ENCODE assay signal across 1 mouse cellular context in genomic region chr12:3771080-3771479, GRCm38 (mm10).
TF ChIP-seq lines count a peak whose summit lies in the region.

No protein-coding gene starts in this region.

TF ChIP-seq in CH12.LX, 34 proteins besides CTCF, POLR2A, EP300 and RAD21 (continued from another document):
- no peak for TF ChIP-seq GABPA (IDR thresholded peaks at IDR 0.05; ENCODE audit: insufficient replicate concordance, low read depth, low read length)
- TF ChIP-seq CHD1 (IDR thresholded peaks at IDR 0.05; ENCODE audit: low read depth, low read length): no peak
- peak; percentile 75; the same call in 1 of the 2 replicates for TF ChIP-seq MYC (IDR thresholded peaks at IDR 0.05; ENCODE audit: low read depth, low read length)
- no peak for TF ChIP-seq TCF12 (IDR thresholded peaks at IDR 0.05; ENCODE audit: low read depth, low read length)
- no peak for TF ChIP-seq ZNF384 (IDR thresholded peaks at IDR 0.05; ENCODE audit: low read depth, low read length)
- TF ChIP-seq PAX5 (IDR thresholded peaks at IDR 0.05; ENCODE audit: low read length): no peak
- TF ChIP-seq ELF1 (IDR thresholded peaks at IDR 0.05; ENCODE audit: low read depth, low read length): peak; percentile 57; the same call in 1 of the 2 replicates
- TF ChIP-seq TBP (conservative IDR thresholded peaks at IDR 0.05; ENCODE audit: low read depth, low read length): no peak
- peak; percentile 84 for TF ChIP-seq MEF2A (IDR thresholded peaks at IDR 0.05; ENCODE audit: borderline replicate concordance, low read depth, low read length)
- peak; percentile 53; the same call in 1 of the 2 replicates for TF ChIP-seq JUND (conservative IDR thresholded peaks at IDR 0.05; ENCODE audit: low read depth, low read length)
- TF ChIP-seq ZMIZ1 (IDR thresholded peaks at IDR 0.05; ENCODE audit: low read depth, low read length): no peak
- TF ChIP-seq NRF1 (IDR thresholded peaks at IDR 0.05; ENCODE audit: low read depth, low read length): no peak
- TF ChIP-seq MAX (IDR thresholded peaks at IDR 0.05; ENCODE audit: low read length): peak; percentile 39; the same call in 1 of the 2 replicates
- TF ChIP-seq ETS1 (conservative IDR thresholded peaks at IDR 0.05; ENCODE audit: low read depth, low read length): peak; percentile 61; the same call in 1 of the 2 replicates
- TF ChIP-seq NELFE (IDR thresholded peaks at IDR 0.05; ENCODE audit: low read depth, low read length): no peak
- TF ChIP-seq RCOR1 (conservative IDR thresholded peaks at IDR 0.05; ENCODE audit: low read depth, low read length): no peak
- 0 out of 2 replicates have a peak, but pooled peaks have one; percentile 48 for TF ChIP-seq SIN3A (IDR thresholded peaks at IDR 0.05; ENCODE audit: low read length)
- TF ChIP-seq MAZ (IDR thresholded peaks at IDR 0.05; ENCODE audit: low read depth, low read length): no peak
- TF ChIP-seq E2F4 (IDR thresholded peaks at IDR 0.05; ENCODE audit: insufficient replicate concordance, low read depth, low read length): no peak
TF ChIP-seq in CH12.LX: peak in this region for 13.
